Mouse (Mus musculus) erythroblast, embryonic 14.5 days (primary cell): Measurements from ENCODE around the gene Cdc20b. TPM values are rescaled to one million over a fixed set of nuclear protein-coding genes. Genes with fewer than 3 reads are reported as not detected.

Experiments used
- H3K27me3 ChIP-seq: 2 replicates; pipeline ENCODE4 v1.6.1; 2012; ENCODE audit warnings: inconsistent platforms; ENCODE audit not compliant: control insufficient read depth
- H3K36me3 ChIP-seq: 2 replicates; pipeline ENCODE4 v1.6.1; 2012; ENCODE audit warnings: mild to moderate bottlenecking, inconsistent platforms; ENCODE audit not compliant: control insufficient read depth
- H3K4me1 ChIP-seq: 2 replicates; pipeline ENCODE4 v1.6.1; 2012; ENCODE audit warnings: inconsistent platforms; ENCODE audit not compliant: control insufficient read depth
- H3K4me3 ChIP-seq: replicated peaks from 2 replicates; pipeline ENCODE3; 2012; ENCODE audit warnings: moderate library complexity, mild to moderate bottlenecking, inconsistent platforms
- H3K9me3 ChIP-seq: 2 replicates; pipeline ENCODE4 v1.6.1; 2012; ENCODE audit warnings: low read length, inconsistent platforms, mixed read lengths; ENCODE audit not compliant: control insufficient read depth
- GATA1 ChIP-seq: IDR thresholded peaks from 2 replicates; pipeline ENCODE4 v1.6.1; 2012; ENCODE audit warnings: low read length, inconsistent platforms, mixed read lengths
- TAL1 ChIP-seq: IDR thresholded peaks from 3 replicates; pipeline ENCODE4 v1.6.1; 2012; ENCODE audit warnings: low read length, inconsistent platforms, mixed read lengths
- polyA plus RNA-seq: library from polyadenylated mRNA; stranded (reverse); fragments of >175 nt; gene quantifications from 2 replicates; pipeline ENCODE4 v1.2.3, GENCODE M21; 2012

Cdc20b gene
- polyA plus RNA-seq, 1 experiment, result not detected

DNA sequence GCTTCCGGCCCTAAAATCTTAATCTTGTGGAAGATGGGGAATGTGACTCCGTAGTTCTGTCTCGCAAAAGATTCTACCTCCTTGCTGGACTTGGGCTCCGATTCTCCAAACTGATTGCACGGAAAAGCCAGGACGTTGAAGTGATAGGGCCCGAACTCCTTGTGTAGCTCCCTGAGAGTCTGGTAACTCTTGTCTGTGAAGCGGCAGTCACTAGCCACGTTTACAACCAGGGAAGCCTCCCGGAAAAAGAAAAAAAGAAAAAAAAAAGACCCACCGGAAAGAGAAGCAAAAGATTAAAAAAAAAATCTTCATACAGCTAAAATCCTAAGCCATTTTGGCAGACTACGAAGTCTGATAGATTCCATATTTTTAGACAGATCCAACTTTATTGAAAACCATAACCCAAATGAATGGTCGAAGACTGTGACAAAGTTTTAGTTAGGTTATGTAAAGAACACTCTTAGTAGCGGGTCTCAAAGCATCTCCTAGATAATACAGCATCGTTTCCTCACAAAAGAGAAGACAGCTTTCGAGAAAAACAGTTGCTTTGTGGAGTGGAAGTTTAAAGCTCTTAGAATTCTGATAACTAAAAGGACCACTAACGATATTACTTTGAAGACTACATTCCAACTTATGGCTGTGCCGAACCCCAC lies 10.7 kb downstream of the Cdc20b start:
- TF ChIP-seq TAL1, result no peak
- TF ChIP-seq GATA1, result no peak
- Histone ChIP-seq H3K4me3 (no peak overlapping the region), H3K4me1 (no peaks in the 10 kb centered on the region), H3K27me3 (peaks cover 26% of the 10 kb centered on the region), H3K36me3 (no peaks in the 10 kb centered on the region), H3K9me3 (no peaks in the 10 kb centered on the region)

DNA sequence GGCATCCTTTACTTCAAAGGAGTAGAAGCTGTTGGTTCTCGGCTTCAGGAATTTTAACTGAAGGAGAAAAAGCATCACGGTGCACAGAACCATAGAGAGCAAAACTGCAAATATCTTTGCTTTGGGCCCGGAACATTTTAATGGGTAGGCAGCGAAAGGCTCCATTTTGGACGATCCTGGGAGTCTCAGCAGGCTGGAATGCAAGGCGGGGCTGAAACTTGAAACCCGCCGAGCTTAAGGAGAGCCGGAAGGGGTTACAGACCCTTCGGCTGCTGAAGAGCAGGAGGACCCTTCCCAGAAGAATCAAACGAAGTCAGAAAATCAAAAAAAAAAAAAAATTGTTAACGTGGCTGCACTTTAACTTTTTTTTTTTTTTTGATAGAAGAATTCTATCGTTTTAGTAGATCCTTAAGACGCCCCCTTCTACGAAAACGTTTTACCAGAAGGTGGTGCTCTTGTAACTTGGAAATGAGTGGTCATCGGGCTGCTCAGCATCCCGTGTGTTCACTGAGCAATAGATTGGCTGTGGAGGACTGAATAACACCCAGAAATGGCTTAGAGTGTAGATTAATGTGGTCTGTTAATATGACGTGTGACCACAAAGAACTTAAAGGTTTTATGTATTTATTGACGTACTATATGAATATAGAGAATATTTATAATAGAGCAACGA lies 11.4 kb downstream of the Cdc20b start, which contains the start of gene Gpx8:
Gene Gpx8 (minus strand): TSS at position 200 of the 673 bp plus-strand sequence.
- Histone ChIP-seq H3K4me3 (no peak within 1 kb of the TSS), H3K9me3 (no peaks in the 10 kb centered on the region), H3K27me3 (peaks cover 26% of the 10 kb centered on the region), H3K4me1 (no peaks in the 10 kb centered on the region), H3K36me3 (no peaks in the 10 kb centered on the region)
- no peak for TF ChIP-seq TAL1
- TF ChIP-seq GATA1, result no peak

DNA sequence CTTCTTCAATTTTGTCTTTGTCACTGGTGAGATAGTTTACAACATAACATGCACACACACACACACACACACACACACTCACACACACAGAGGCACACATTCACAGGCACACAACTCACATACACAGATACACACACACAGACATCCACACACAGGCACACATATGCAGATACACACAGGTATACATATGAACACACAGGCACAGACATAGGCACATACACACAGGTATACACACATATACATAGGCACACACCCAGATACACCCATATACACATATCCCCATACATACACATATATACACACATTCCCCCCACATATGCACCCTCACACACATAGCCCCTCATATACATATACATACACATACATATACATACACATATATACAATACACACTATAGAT lies 12.1 kb downstream of the Cdc20b start:
- peaks cover 26% of the 10 kb centered on the region for H3K27me3 ChIP-seq
- no peaks in the 10 kb centered on the region for H3K9me3 ChIP-seq
- H3K4me3 ChIP-seq, result no peak overlapping the region
- H3K36me3 ChIP-seq, result no peaks in the 10 kb centered on the region
- no peak for TF ChIP-seq TAL1
- no peak for TF ChIP-seq GATA1
- H3K4me1 ChIP-seq, result no peaks in the 10 kb centered on the region

DNA sequence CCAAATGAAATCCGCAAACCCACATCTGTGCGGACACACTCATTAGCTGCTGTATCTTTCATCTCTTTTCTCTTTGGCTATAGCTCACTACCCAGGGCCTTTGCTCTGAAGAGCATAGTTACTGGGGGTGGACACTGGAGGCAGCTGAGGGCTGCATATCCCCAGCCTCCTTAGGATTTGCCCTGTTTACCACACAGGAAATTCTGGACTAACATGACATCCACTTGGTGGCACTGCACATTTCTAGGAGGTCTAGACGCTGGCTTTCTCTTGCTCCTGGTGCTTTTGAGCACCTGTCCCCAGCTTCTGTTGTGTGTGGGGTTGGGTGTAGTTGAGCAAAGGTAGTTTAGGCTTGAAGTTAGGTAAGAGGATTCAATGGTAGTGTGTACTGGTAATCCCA lies 12.7 kb downstream of the Cdc20b start:
- H3K4me1 ChIP-seq, result no peaks in the 10 kb centered on the region
- no peaks in the 10 kb centered on the region for H3K36me3 ChIP-seq
- no peak overlapping the region for H3K4me3 ChIP-seq
- H3K9me3 ChIP-seq, result no peaks in the 10 kb centered on the region
- TF ChIP-seq GATA1, result no peak
- no peak for TF ChIP-seq TAL1
- H3K27me3 ChIP-seq, result peaks cover 26% of the 10 kb centered on the region

DNA sequence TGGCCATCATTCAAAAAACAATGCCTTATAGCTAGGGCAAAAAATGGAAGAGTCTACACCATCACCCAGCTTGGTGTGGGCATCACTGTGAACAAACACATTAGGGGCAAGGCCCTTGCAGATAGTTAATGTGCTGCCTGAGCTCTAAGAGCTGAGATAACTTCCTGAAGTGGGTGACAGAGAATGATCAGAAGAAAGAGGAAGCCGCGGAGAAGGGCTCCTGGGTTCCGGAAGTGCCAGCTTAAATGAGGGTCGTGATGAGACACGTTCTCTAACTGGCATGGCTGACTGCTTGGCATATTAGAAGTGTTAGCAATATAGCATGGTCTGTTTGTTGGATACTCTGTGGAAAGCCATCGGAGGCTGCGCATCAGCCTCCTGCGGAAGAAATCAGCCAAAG lies 19.3 kb downstream of the Cdc20b start:
- Histone ChIP-seq H3K4me1 (no peaks in the 10 kb centered on the region), H3K9me3 (peaks cover 28% of the 10 kb centered on the region), H3K27me3 (no peaks in the 10 kb centered on the region; the same call in 1 of the 2 replicates), H3K4me3 (no peak overlapping the region), H3K36me3 (no peaks in the 10 kb centered on the region)
- no peak for TF ChIP-seq TAL1
- TF ChIP-seq GATA1, result no peak

DNA sequence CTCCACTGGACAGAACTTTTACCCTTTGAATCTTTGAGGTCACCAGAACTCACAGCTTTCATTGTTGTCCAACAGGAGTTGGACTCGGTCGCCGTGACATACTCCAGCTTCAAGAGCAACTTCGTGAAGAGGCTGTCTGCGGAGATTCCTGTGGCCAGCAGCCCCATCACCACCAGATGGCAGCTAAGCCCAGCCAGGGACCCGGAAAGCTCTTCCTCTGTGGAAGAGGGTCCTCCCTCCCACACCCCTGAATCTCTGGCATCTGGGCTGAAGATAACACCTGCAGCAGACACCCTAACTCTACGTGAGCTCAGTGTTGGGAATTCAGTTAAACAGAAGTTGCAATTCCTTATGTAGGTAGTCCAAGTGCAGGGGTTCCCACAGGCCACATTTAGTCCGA lies 20.9 kb downstream of the Cdc20b start:
- Histone ChIP-seq H3K4me1 (no peaks in the 10 kb centered on the region), H3K36me3 (no peaks in the 10 kb centered on the region), H3K9me3 (peaks cover 28% of the 10 kb centered on the region), H3K27me3 (no peaks in the 10 kb centered on the region; the same call in 1 of the 2 replicates), H3K4me3 (no peak overlapping the region)
- TF ChIP-seq GATA1 (no peak), TAL1 (no peak)

GRCm38 (mm10) chr13:113061746-113062145 lies 26.8 kb downstream of the Cdc20b start:
- no peaks in the 10 kb centered on the region; the same call in 1 of the 2 replicates for H3K27me3 ChIP-seq
- H3K4me1 ChIP-seq, result no peaks in the 10 kb centered on the region
- H3K4me3 ChIP-seq, result no peak overlapping the region
- no peaks in the 10 kb centered on the region for H3K36me3 ChIP-seq
- TF ChIP-seq GATA1 (no peak), TAL1 (no peak)
- peaks cover 11% of the 10 kb centered on the region for H3K9me3 ChIP-seq

DNA sequence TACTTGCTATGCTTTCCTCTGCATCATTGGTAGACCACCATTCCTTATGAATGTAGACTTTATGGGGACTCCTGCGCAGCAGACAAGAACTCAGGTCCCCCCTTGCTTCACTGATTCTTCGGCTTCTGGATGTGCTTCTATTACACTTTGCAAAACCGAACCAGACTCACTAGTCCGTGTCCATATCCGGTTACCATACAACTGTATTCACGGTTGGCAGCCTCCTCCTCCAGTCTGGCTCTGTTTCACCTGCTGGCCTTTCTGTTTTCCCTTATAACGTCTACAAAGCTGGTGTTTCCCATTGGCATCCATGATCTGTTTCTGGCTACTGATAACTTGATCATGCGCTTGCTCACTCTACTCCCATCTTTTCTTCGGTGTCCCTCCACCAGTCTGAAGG lies 29.6 kb downstream of the Cdc20b start:
- H3K4me3 ChIP-seq, result no peak overlapping the region
- no peaks in the 10 kb centered on the region for H3K27me3 ChIP-seq
- H3K36me3 ChIP-seq, result no peaks in the 10 kb centered on the region
- H3K4me1 ChIP-seq, result no peaks in the 10 kb centered on the region
- no peaks in the 10 kb centered on the region for H3K9me3 ChIP-seq
- no peak for TF ChIP-seq TAL1
- no peak for TF ChIP-seq GATA1

DNA sequence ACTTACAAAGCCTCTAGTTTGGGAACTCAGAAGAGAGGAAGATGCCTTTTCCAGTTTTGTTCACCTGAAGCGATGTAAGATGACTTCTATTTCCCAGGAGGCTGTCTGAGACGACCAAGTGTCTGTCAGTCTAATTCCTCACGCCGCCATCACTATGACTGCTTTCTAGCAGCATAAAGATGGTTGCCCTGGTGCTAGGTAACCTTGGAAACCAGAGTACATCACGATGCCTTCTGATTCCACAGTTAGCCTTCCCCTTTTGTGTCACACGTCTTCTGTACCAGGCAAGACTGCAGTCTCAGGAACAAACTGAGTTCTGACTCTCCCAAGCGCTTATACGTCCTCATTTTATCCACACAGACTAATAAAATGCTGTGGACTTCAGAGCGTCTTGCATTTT lies 44.1 kb downstream of the Cdc20b start:
- TF ChIP-seq GATA1 (no peak), TAL1 (no peak)
- Histone ChIP-seq H3K4me3 (no peak overlapping the region), H3K4me1 (0 out of 2 replicates have a peak, but pooled peaks cover 2% of the 10 kb centered on the region)

More for the DNA sequence above, 44.1 kb downstream of the Cdc20b start:
- Histone ChIP-seq H3K27me3 (no peaks in the 10 kb centered on the region), H3K9me3 (no peaks in the 10 kb centered on the region), H3K36me3 (no peaks in the 10 kb centered on the region)
